Mouse (Mus musculus) inflammation-experienced regulatory T-cells (primary cell): ENCODE data around the gene Fbxo21. TPM values are rescaled to one million over a fixed set of nuclear protein-coding genes. Genes with fewer than 3 reads are reported as not detected.

ENCODE experiments used
- polyA plus RNA-seq, 2 experiments: library from polyadenylated mRNA; unstranded; fragments of 100-300 nt; shearing (Covaris generic); gene quantifications; one replicate each; pipeline ENCODE4 v1.2.1; 2017

Gene Fbxo21
- polyA plus RNA-seq: 10 to 100 TPM; 29.4 to 34.7 TPM

DNA sequence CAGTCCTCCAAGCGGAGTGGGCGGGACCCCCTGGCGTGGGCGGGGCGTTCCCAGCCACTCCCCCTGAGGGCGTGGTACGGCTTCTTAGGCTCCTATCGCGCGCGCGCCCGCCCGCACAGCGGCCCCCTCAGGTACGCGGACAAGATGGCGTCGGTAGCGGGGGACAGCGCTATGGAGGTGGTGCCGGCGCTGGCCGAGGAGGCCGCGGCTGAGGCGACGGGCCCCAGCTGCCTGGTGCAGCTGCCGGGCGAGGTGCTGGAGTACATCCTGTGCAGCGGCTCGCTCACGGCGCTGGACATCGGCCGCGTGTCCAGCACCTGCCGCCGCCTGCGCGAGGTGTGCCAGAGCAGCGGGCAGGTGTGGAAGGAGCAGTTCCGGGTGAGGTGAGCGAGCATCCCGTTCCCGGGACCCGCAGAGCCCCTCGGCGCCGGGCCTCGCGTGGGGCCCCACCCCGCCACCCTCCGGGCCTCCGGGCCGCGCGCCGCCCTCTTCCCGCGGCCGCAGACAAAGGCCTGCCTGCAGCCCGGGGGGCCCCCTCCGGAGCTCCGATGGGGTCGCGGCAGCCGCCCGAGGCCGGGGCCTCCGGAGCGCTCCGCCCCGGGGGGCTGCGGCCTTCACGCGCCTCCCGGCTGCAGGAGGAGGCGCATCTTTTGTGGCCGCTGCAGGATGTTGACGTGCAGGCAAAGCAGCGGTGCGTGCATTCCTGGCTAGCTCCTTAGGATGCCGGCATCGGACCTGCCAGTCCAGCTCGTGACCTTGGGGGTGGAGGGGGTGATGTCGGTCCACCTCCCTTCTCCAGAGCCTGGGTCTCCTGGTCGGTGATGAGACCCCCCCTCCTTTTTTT lies at the start of gene Fbxo21:
Gene Fbxo21 (plus strand): TSS at position 74 of the 844 bp plus-strand sequence.

DNA sequence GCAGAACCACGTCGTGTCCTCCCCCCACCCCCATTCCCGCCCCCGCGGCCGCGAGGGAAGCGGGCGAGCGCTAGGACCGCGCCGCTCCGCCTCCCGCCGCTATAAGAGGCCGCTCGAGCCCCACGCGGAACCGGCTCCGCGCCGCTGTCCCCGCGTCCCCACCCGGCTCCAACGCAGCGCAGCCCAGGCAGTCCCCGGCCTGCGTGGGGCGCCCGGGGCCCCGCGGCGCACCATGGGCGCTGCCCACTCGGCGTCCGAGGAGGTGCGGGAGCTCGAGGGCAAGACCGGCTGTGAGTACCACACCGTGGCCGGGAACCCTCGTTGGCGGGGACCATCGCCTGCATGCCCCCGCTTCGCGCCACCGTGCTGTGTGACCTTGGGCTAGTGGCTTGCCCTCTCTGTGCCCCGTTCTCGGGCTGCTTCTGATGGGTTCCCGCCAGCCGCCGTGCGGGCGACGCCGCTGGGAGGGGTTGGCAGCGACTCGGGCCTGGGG lies 51.2 kb downstream of the Fbxo21 start, which contains the start of gene Tesc:
Gene Tesc (plus strand): TSS at position 46 of the 493 bp plus-strand sequence.

Other genes starting within 250 kb of the Fbxo21 start
- under 1 TPM; 0.12 to 0.75 TPM for gene Nos1, start 195.7 kb upstream of the Fbxo21 start, polyA plus RNA-seq
- gene Tesc, start 51.0 kb downstream of the Fbxo21 start, polyA plus RNA-seq: 10 to 100 TPM; 46.0 to 88.9 TPM
- 10 to 100 TPM; 12.7 to 28.9 TPM for gene Fbxw8, start 178.7 kb downstream of the Fbxo21 start, polyA plus RNA-seq
- under 1 TPM in 1 of 2 experiments, not detected in 1; 0.91 TPM for gene Hrk, start 187.9 kb downstream of the Fbxo21 start, polyA plus RNA-seq